Mouse (Mus musculus) erythroblast, adult 5-6 weeks (primary cell): Measurements from ENCODE around the gene Arl13b. TPM values are rescaled to one million over a fixed set of nuclear protein-coding genes. Genes with fewer than 3 reads are reported as not detected.

Experiments
- ATAC-seq: replicated peaks from 2 replicates; pipeline ENCODE4 v1.8.0; 2016; ENCODE audit warnings: moderate number of reproducible peaks, mild to moderate bottlenecking, moderate TSS enrichment, inconsistent platforms; ENCODE audit not compliant: poor library complexity, low FRiP score, severe bottlenecking
- total RNA-seq, 2 experiments: library from RNA; stranded (forward) in 1 of 2; stranded (reverse) in 1 of 2; fragments of 150-400 nt in 1 of 2; fragments of 200-764, 138-1000 nt in 1 of 2; gene quantifications; 2 replicates each; pipeline versions ENCODE4 v1.2.3 to v1.2.4; 2015 to 2017; ENCODE audit warnings: low replicate concordance in 2 of 2

Arl13b gene
- total RNA-seq, 2 experiments from 2014 or later, result 0.19 to 2.4 TPM

- no peak; the same call in 1 of the 2 replicates for ATAC-seq
Observed at GRCm38 (mm10) chr16:62826156-62827001, 20.5 kb downstream of the Arl13b start.

GRCm38 (mm10) chr16:62822472-62822871 lies 24.4 kb downstream of the Arl13b start:
- ATAC-seq, result no peak

GRCm38 (mm10) chr16:62814491-62814890 lies 32.3 kb downstream of the Arl13b start, which contains the start of gene Stx19:
TSS of gene Stx19 (plus strand) at chr16:62814676.
- no peak for ATAC-seq

- ATAC-seq, result no peak
Observed at GRCm38 (mm10) chr16:62813790-62814189, 33.0 kb downstream of the Arl13b start.

GRCm38 (mm10) chr16:62810855-62811254 lies 36.0 kb downstream of the Arl13b start:
- ATAC-seq, result no peak

GRCm38 (mm10) chr16:62807249-62807979 lies 39.4 kb downstream of the Arl13b start:
- no peak for ATAC-seq

GRCm38 (mm10) chr16:62804621-62805020 lies 42.2 kb downstream of the Arl13b start:
- no peak for ATAC-seq

GRCm38 (mm10) chr16:62799839-62800238 lies 47.0 kb downstream of the Arl13b start:
- no peak for ATAC-seq

- ATAC-seq, result no peak
Observed at GRCm38 (mm10) chr16:62799426-62799825, 47.4 kb downstream of the Arl13b start.

- ATAC-seq, result no peak
Observed at GRCm38 (mm10) chr16:62798808-62799207, 48.0 kb downstream of the Arl13b start.

- ATAC-seq, result no peak
Observed at GRCm38 (mm10) chr16:62796608-62797007, 50.2 kb downstream of the Arl13b start.

GRCm38 (mm10) chr16:62786621-62787331 lies 60.1 kb downstream of the Arl13b start, which contains the start of gene Nsun3:
TSS of gene Nsun3 (minus strand) at chr16:62786818.
- ATAC-seq, result peak; percentile 99

- ATAC-seq, result no peak
Observed at GRCm38 (mm10) chr16:62782229-62782628, 64.6 kb downstream of the Arl13b start.

- ATAC-seq, result no peak
Observed at GRCm38 (mm10) chr16:62778282-62778681, 68.6 kb downstream of the Arl13b start.

GRCm38 (mm10) chr16:62776034-62776433 lies 70.8 kb downstream of the Arl13b start:
- ATAC-seq, result no peak

- ATAC-seq, result no peak
Observed at GRCm38 (mm10) chr16:62773462-62773861, 73.4 kb downstream of the Arl13b start.

GRCm38 (mm10) chr16:62758340-62758739 lies 88.5 kb downstream of the Arl13b start:
- no peak for ATAC-seq

- ATAC-seq, result no peak
Observed at GRCm38 (mm10) chr16:62755307-62755706, 91.5 kb downstream of the Arl13b start.

- no peak for ATAC-seq
Observed at GRCm38 (mm10) chr16:62753597-62753996, 93.2 kb downstream of the Arl13b start.

- no peak for ATAC-seq
Observed at GRCm38 (mm10) chr16:62753079-62753478, 93.8 kb downstream of the Arl13b start.
